Mouse (Mus musculus): ENCODE measurements at regions not wholly inside any gene's neighbourhood (a gene's known extent, or its start where the extent isn't known, plus 50 kb on each side); places are given as distances from the start of the nearest gene placed in this dataset.

DNA sequence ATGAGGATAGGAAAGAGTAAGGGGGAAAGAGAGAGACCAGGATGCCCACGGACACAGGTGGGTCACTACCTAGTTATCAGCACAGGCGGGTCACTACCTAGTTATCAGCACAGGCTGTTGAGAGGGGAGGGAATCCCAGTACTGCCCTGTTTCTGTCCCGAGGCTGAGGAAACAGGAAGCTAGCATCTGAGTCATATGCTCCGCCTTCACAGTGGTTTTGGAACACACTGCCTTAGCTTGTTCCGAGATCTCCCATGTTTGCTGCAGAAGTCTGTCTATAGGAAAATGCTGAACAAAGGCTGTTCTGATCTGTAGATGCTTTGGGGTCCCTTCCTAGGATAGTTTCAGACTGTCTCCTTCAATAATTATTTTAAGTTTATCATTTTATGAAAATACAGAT lies 55.4 kb upstream of the Chd6 start:
- no peak for DNase-seq
